Mouse (Mus musculus): ENCODE data around the gene Kcnk7. TPM values are rescaled to one million over a fixed set of nuclear protein-coding genes. Genes with fewer than 3 reads are reported as not detected.
"Not testable (repeated sequence)": the region's sequence is repeated elsewhere in the genome, so short reads cannot be mapped to it uniquely, and the experiment has no call there.

The Kcnk7 gene
- total RNA-seq, 2 experiments from 2014 or later = not detected

GRCm38 (mm10) chr19:5684985-5685384 is 19.2 kb upstream of the Kcnk7 start:
- intact Hi-C loops (cut with DNase I) = loop anchor here (5.0 kb wide), 1 partner anchor 318 kb away; the partner anchor contains the start of genes Banf1 and Eif1ad
- no peak for DNase-seq (ENCODE audit: extremely low spot score in 1 of 2, low spot score in 2 of 2)
- no peak overlapping the region for H3K4me3 ChIP-seq
- TF ChIP-seq CTCF (IDR thresholded peaks at IDR 0.05) = no peak
- no peak overlapping the region for H3K27ac ChIP-seq

DNA sequence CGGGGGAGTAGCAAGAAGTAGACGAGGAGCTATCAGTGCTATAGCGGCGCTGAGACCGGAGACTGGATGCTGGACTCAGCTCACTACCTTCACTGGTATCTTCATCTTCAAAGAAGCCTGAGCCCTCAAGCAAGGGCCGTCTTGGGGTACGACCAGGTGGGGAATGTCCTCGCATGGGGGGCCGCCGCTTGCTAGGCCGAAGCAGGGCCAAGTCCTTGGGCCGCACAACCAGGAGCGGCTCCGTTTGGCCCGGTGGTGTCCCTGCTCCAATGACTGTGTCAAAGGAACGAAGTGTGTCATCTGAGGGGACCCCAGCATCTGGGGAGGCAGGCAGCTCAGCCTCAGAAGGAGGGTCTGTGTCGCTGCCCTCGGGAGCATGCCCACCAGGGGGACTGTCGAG is 18.7 kb upstream of the Kcnk7 start:
- Histone ChIP-seq H3K4me3 (no peak overlapping the region), H3K27ac (no peak overlapping the region)
- intact Hi-C loops (cut with DNase I) = loop anchor here (5.0 kb wide), 1 partner anchor 318 kb away; the partner anchor contains the start of genes Banf1 and Eif1ad
- no peak for TF ChIP-seq CTCF (IDR thresholded peaks at IDR 0.05)
- DNase-seq (ENCODE audit: extremely low spot score in 1 of 2, low spot score in 2 of 2) = no peak

DNA sequence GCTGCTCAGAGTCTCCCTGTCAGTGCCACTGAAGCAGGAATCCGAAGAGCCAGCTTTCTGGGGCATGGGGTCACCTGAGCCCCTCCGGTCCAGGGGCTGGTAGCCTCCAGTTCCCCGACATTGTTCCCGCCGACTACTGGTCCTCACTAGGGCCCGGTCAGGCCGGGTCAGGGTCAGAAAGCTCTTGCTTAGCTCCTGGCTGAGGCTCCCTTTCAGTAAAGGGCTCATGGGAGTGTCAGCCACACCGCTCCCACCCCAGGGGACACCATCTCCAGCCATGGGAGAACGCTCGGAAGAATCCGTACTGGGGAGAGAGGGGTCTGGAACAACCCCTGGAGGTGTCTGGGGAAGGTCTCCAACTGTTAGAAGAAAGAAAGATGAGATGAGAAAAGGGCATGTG is 18.3 kb upstream of the Kcnk7 start:
- intact Hi-C loops (cut with DNase I) = loop anchor here (5.0 kb wide), 1 partner anchor 319 kb away; the partner anchor contains the start of genes Banf1 and Eif1ad
- no peak overlapping the region for H3K4me3 ChIP-seq
- TF ChIP-seq CTCF (IDR thresholded peaks at IDR 0.05) = no peak
- H3K27ac ChIP-seq = no peak overlapping the region
- no peak for DNase-seq (ENCODE audit: extremely low spot score in 1 of 2, low spot score in 2 of 2)

GRCm38 (mm10) chr19:5686437-5686836 is 17.7 kb upstream of the Kcnk7 start:
- intact Hi-C loops (cut with DNase I) = loop anchor here (5.0 kb wide), 1 partner anchor 319 kb away; the partner anchor contains the start of genes Banf1 and Eif1ad
- no peak overlapping the region for H3K27ac ChIP-seq

DNA sequence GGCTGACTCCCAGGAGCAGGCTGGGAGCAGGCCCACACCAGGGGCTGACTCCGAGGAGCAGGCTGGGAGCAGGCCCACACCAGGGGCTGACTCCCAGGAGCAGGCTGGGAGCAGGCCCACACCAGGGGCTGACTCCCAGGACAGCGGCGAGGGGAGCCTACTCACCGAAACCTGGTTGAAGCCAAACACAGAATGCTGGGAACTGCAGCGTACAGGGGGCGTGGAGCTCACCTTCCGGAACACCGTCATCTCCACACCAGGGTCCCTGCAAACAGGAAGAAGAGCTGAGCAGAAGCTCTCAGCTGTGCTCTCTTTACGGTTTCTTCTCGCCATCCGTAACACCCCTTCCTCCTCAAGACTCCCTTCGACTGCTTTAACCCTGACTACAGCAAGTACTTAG is 17.2 kb upstream of the Kcnk7 start:
- H3K27ac ChIP-seq; H3K4me3 ChIP-seq; DNase-seq (ENCODE audit: extremely low spot score in 1 of 2, low spot score in 2 of 2): not testable (repeated sequence)
- intact Hi-C loops (cut with DNase I) = loop anchor here (5.0 kb wide), 1 partner anchor 320 kb away; the partner anchor contains the start of genes Banf1 and Eif1ad

More at GRCm38 (mm10) chr19:5686437-5686836, 17.7 kb upstream of the Kcnk7 start:
- no peak for DNase-seq (ENCODE audit: extremely low spot score in 1 of 2, low spot score in 2 of 2)
- TF ChIP-seq CTCF (IDR thresholded peaks at IDR 0.05) = no peak
- H3K4me3 ChIP-seq = no peak overlapping the region

DNA sequence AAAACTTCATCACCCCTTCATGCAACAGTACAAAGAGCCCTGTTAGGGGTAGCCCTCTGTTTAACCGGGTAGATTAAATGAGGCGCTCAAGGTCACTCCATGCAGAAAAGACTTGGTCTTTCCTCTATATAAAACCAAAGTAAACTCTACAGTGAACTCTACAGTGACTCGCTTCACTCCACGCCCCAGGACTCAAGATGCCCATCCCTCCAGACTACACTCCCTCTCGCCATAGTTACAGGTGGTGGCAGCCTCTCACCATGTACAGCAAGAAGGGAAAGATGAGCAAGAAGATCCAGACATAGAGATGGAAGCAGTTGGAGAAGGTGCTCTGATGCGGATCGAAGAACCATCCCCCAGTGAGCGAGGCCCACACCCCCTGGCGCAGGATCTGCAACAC is 16.4 kb upstream of the Kcnk7 start:
- DNase-seq (ENCODE audit: extremely low spot score in 1 of 2, low spot score in 2 of 2) = no peak
- no peak for TF ChIP-seq CTCF (IDR thresholded peaks at IDR 0.05)
- intact Hi-C loops (cut with DNase I) = loop anchor here (2.0 to 5.0 kb wide), 2 partner anchors 51 to 320 kb away; partner anchors contain the start of genes Banf1, Eif1ad and Rela
- peak overlapping the region; percentile 79 for H3K4me3 ChIP-seq
- H3K27ac ChIP-seq = no peak overlapping the region

DNA sequence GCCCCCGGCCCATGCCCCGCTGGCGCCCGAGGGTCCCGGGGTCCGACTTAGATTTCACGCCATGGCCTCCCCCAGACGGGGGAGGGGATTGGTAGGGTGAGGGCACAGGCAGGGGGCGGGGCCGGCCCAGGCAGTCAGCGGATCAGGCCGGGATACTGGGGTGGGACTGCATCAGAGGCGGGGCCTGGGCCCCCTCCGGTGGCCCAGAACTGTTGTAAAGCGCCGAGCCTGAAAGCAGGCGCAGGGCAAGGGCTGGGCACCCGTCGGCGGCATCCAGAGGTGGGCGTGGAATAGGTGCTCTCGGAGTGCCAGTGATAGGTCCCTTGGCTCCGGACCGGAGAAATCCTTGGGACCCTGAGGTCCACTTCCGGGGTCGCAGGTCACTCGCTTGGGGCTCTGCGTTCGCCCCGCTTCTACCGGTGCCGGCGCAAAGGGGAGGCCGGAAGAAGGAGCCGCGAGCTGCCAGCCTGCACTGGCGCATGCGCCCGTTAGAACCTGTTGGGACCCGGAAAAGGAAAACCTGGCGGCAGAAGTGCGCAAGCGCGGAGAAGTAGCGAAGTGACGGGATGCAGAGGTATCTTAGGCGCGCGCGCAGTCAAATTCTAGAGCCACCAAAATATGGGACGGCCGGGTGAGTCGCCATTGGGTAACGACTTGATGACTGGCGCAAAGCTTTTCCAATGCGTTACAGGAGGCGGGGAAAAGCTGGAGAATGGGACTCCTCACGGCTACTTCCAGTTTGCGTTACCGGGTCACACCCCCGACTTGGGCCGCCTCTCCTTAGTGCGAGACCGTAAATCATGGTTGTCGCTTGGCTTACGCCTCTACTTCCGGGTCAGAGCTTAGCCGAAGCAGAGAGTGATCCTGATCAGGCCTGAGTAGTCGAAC is 15.7 kb upstream of the Kcnk7 start, which contains the start of the genes Map3k11 and Pcnx3:
TSS of gene Map3k11 (plus strand) at position 543 of the 888 bp plus-strand sequence.
TSS of gene Pcnx3 (minus strand) at position 709 of the 888 bp plus-strand sequence.
- peak; percentile 95 to 98 for DNase-seq (ENCODE audit: extremely low spot score in 1 of 2, low spot score in 2 of 2)
- intact Hi-C loops (cut with DNase I) = loop anchor here (2.0 to 5.0 kb wide), 2 partner anchors 52 to 321 kb away; partner anchors contain the start of genes Banf1, Eif1ad and Rela
- peak; percentile 42 for TF ChIP-seq CTCF (IDR thresholded peaks at IDR 0.05)
- H3K4me3 ChIP-seq = peak within 1 kb of the TSS; percentile 79
- H3K27ac ChIP-seq = peak within 1 kb of the TSS; percentile 90

DNA sequence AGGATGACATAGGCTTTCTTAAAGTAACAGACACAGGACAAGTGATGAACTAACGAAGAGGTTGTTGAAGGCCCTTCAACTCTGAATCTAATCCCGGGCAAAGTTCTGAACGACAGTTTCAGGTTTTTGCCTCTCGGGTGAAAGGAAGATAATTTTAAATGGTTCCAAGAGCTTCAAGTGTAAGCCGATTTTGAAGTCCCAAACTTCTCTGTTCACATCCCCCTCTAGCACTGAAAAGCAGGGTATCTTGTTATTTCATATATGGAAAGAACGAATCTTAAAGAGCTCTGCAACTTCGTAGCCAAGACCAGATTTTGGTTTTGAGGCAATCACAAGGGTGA is 15.1 kb upstream of the Kcnk7 start:
- intact Hi-C loops (cut with DNase I) = loop anchor here (2.0 to 5.0 kb wide), 2 partner anchors 52 to 322 kb away; partner anchors contain the start of genes Banf1, Eif1ad and Rela
- no peak for DNase-seq (ENCODE audit: extremely low spot score in 1 of 2, low spot score in 2 of 2)

GRCm38 (mm10) chr19:5689565-5690342 is 14.4 kb upstream of the Kcnk7 start:
- intact Hi-C loops (cut with DNase I) = loop anchor here (2.0 to 5.0 kb wide), 2 partner anchors 53 to 322 kb away; partner anchors contain the start of genes Banf1, Eif1ad and Rela
- H3K27ac ChIP-seq = peak overlapping the region; percentile 90
- peak overlapping the region; percentile 79 for H3K4me3 ChIP-seq
- TF ChIP-seq CTCF (IDR thresholded peaks at IDR 0.05) = no peak
- DNase-seq (ENCODE audit: extremely low spot score in 1 of 2, low spot score in 2 of 2) = peak; percentile 71 to 80

More for the DNA sequence above, 15.1 kb upstream of the Kcnk7 start:
- Histone ChIP-seq H3K4me3 (peak overlapping the region; percentile 79), H3K27ac (peak overlapping the region; percentile 90)
- TF ChIP-seq CTCF (IDR thresholded peaks at IDR 0.05) = no peak

DNA sequence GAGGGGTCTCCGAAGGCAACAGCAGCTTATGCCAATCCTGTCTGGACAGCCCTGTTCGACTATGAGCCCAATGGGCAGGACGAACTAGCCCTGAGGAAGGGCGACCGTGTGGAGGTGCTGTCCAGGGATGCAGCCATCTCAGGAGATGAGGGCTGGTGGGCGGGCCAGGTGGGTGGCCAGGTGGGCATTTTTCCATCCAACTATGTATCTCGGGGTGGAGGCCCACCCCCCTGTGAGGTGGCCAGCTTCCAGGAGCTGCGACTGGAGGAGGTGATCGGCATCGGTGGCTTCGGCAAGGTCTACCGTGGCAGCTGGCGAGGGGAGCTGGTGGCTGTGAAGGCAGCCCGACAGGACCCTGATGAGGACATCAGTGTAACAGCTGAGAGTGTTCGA is 13.8 kb upstream of the Kcnk7 start:
- no peak for DNase-seq (ENCODE audit: extremely low spot score in 1 of 2, low spot score in 2 of 2)
- peak overlapping the region; percentile 79 for H3K4me3 ChIP-seq
- TF ChIP-seq CTCF (IDR thresholded peaks at IDR 0.05) = no peak
- intact Hi-C loops (cut with DNase I) = no loop called here
- H3K27ac ChIP-seq = peak overlapping the region; percentile 90

GRCm38 (mm10) chr19:5691601-5692000 is 12.6 kb upstream of the Kcnk7 start:
- H3K4me3 ChIP-seq = peak overlapping the region; percentile 79
- no peak for DNase-seq (ENCODE audit: extremely low spot score in 1 of 2, low spot score in 2 of 2)
- TF ChIP-seq CTCF (IDR thresholded peaks at IDR 0.05) = no peak
- peak overlapping the region; percentile 87 for H3K27ac ChIP-seq
- intact Hi-C loops (cut with DNase I) = no loop called here
